Mouse (Mus musculus) neural tube, embryonic 11.5 days (tissue): ENCODE measurements around the gene Fpgs. TPM values are rescaled to one million over a fixed set of nuclear protein-coding genes. Genes with fewer than 3 reads are reported as not detected.

Source experiments
- ATAC-seq: fragments of 200-750 bp; cut with Nextera tagmentation; 2 replicates; pipeline ENCODE4 v1.8.0; 2017; ENCODE audit warnings: moderate number of reproducible peaks, mild to moderate bottlenecking, moderate TSS enrichment, moderate library complexity; ENCODE audit not compliant: insufficient read depth, low FRiP score, low TSS enrichment
- DNase-seq: peaks from one replicate; pipeline ENCODE4 v3.0.0-alpha.2; 2015; ENCODE audit warnings: low spot score
- H3K27ac ChIP-seq: fragments of 300-500 bp; sonication (generic); 2 replicates; pipeline ENCODE4 v1.5.1; 2014; ENCODE audit warnings: low read depth, mild to moderate bottlenecking, low read length
- H3K27me3 ChIP-seq: fragments of 300-500 bp; sonication (generic); 2 replicates; pipeline ENCODE4 v1.6.1; 2014; ENCODE audit warnings: mild to moderate bottlenecking, low read length, mixed read lengths; ENCODE audit not compliant: control insufficient read depth, insufficient read depth
- H3K36me3 ChIP-seq: fragments of 300-500 bp; sonication (generic); 2 replicates; pipeline ENCODE4 v1.6.1; 2014; ENCODE audit warnings: mild to moderate bottlenecking, low read length, moderate library complexity, mixed read lengths; ENCODE audit not compliant: control insufficient read depth, insufficient read depth
- H3K4me1 ChIP-seq: fragments of 300-500 bp; sonication (generic); 2 replicates; pipeline ENCODE4 v1.6.1; 2014; ENCODE audit warnings: low read length, mixed read lengths; ENCODE audit not compliant: control insufficient read depth, insufficient read depth
- H3K4me2 ChIP-seq: fragments of 300-500 bp; sonication (generic); 2 replicates; pipeline ENCODE4 v1.6.1; 2014; ENCODE audit warnings: low read depth, mild to moderate bottlenecking, moderate library complexity
- H3K4me3 ChIP-seq: fragments of 300-500 bp; sonication (generic); 2 replicates; pipeline ENCODE4 v1.5.1; 2014; ENCODE audit warnings: low read depth, low read length
- H3K9ac ChIP-seq: fragments of 300-500 bp; sonication (generic); 2 replicates; pipeline ENCODE4 v1.6.1; 2014; ENCODE audit warnings: mild to moderate bottlenecking, low read length
- H3K9me3 ChIP-seq: fragments of 300-500 bp; sonication (generic); 2 replicates; pipeline ENCODE4 v1.6.1; 2016; ENCODE audit warnings: low read length; ENCODE audit not compliant: control insufficient read depth
- WGBS: fragments of 180-500 bp; shearing (Covaris S2); extraction: QIAGEN DNeasy Blood & Tissue Kit; methylation state at CpG from one replicate; pipeline ENCODE4 v1.1.7; 2014; 5-methylcytosine and 5-hydroxymethylcytosine counted together
- polyA plus RNA-seq: library from polyadenylated mRNA; unstranded; fragments of >200 nt; fragmentation: Nextera tagmentation; extraction: Ambion mirVana; gene quantifications from 2 replicates; pipeline ENCODE4 v1.2.1, GENCODE M21; 2014

Fpgs gene
- polyA plus RNA-seq, 1 experiment from 2014 or later: 19.4 TPM

GRCm38 (mm10) chr2:32720681-32721229 is 16.8 kb upstream of the Fpgs start, which contains the start of gene Sh2d3c:
Sh2d3c (plus strand) TSS chr2:32721055.
- Histone ChIP-seq H3K27ac (no peak within 1 kb of the TSS), H3K4me3 (no peak within 1 kb of the TSS), H3K9ac (0 out of 2 replicates have a peak within 1 kb of the TSS, but pooled peaks have one; percentile 26), H3K4me1 (peaks cover 4% of the 10 kb centered on the region), H3K9me3 (no peaks in the 10 kb centered on the region), H3K36me3 (no peaks in the 10 kb centered on the region), H3K4me2 (no peak within 1 kb of the TSS), H3K27me3 (no peaks in the 10 kb centered on the region)
- DNase-seq (no peak), ATAC-seq (no peak)
- 62% methylated on average over 8 of the region's 8 CpGs for WGBS

DNA sequence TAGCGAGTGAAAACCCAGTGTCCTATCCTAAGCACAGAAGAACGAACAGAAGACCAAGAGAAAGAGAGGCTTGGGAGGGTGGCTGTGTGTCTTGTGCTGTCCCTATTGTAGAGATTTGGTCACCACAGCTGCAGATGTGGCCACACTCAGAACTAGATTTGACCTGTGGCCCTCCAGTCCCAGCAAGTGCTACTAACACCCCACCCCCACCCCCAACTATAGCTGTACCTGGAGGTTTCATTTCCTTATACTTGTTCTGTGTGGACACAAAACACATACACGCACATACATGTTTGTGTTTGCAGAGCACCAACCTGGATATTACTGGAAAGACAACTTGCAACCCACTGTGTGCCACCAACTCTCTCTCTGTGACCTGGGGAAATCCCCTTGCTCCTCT is 16.1 kb upstream of the Fpgs start:
- Histone ChIP-seq H3K9ac (no peak overlapping the region), H3K4me2 (no peak overlapping the region), H3K4me3 (no peak overlapping the region), H3K27me3 (no peaks in the 10 kb centered on the region), H3K36me3 (no peaks in the 10 kb centered on the region), H3K4me1 (peaks cover 4% of the 10 kb centered on the region), H3K9me3 (no peaks in the 10 kb centered on the region), H3K27ac (no peak overlapping the region)
- 98% methylated on average over 3 of the region's 3 CpGs for WGBS
- DNase-seq: no peak
- ATAC-seq: no peak

DNA sequence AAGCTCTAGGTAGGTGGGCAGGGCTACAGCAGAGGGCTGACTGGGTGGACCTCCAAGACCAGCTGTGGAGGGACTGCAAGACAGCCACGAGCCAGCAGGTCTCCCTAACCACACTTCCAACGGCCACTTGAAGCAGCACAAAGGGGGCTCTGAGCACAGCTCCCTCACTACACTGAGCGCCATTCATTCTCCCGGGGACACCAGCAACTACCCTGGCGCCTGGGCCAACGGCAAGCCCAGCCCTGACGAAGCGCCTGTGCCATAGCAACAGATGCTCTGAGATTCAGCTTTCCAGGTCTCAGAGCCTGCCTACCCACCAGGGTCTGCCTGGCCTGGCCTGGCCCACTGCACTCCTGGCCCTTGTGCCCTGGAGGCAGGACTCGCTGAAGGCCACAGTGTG is 14.8 kb upstream of the Fpgs start:
- H3K27me3 ChIP-seq: no peaks in the 10 kb centered on the region
- peak; percentile 40 for DNase-seq
- H3K27ac ChIP-seq: no peak overlapping the region

GRCm38 (mm10) chr2:32714987-32715425 is 11.1 kb upstream of the Fpgs start:
- Histone ChIP-seq H3K4me2 (no peak overlapping the region), H3K9ac (no peak overlapping the region), H3K27ac (no peak overlapping the region), H3K36me3 (peaks cover 3% of the 10 kb centered on the region), H3K27me3 (no peaks in the 10 kb centered on the region), H3K4me1 (peaks cover 12% of the 10 kb centered on the region), H3K4me3 (no peak overlapping the region), H3K9me3 (no peaks in the 10 kb centered on the region)
- DNase-seq (no peak), ATAC-seq (no peak)
- WGBS: 65% methylated on average over 4 of the region's 4 CpGs

More for the DNA sequence above, 14.8 kb upstream of the Fpgs start:
- Histone ChIP-seq H3K9me3 (no peaks in the 10 kb centered on the region), H3K9ac (no peak overlapping the region), H3K36me3 (no peaks in the 10 kb centered on the region), H3K4me2 (no peak overlapping the region), H3K4me3 (no peak overlapping the region), H3K4me1 (peaks cover 8% of the 10 kb centered on the region)
- no peak for ATAC-seq
- WGBS: 52% methylated on average over 9 of the region's 9 CpGs

DNA sequence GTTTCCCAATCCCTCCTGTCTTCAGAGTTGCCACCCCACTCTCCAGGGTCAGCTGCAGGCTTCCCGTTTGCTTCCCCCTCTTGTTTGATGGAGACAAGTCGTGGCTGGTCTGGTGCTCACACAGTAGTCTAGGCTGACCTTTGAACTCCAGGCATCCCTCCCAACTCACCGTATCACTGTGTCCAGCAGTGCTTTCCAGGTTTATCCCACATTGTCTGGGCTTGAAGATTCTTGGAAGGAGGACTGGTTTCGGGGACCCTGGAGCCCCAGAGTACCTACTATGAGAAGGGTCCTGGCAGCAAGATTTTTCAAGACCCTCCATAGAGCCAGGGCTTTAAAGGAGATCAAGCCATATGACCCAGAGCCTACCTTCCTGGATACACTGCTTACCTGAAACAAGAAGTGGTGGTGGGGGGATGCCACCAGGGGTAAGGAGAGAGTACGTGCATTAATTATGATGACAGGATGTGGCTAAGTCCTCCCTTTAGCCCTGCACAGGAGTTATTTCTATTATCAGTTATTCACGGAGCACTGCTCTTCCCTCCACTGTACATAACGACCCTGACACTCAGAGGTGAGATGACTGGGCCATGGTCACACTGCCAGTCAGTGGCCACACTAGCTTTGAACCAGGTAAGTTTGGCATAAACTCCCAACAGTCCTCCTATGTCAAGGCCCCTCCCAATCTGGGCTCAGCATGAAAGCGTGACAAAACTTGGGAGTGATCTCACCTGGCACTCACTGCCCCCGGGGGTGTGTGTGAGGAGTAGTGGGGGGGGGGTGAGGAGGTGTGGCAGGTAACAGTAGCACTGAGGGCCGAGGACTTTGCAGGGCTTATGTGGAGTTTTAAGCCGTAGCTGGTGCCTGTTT is 10.4 kb upstream of the Fpgs start:
- 67% methylated on average over 11 of the region's 11 CpGs for WGBS
- H3K27me3 ChIP-seq: no peaks in the 10 kb centered on the region
- peak overlapping the region; percentile 98; the same call in 1 of the 2 replicates for H3K27ac ChIP-seq
- no peak overlapping the region for H3K9ac ChIP-seq
- no peak overlapping the region for H3K4me3 ChIP-seq
- H3K36me3 ChIP-seq: peaks cover 9% of the 10 kb centered on the region
- DNase-seq (no peak), ATAC-seq (no peak)
- H3K4me2 ChIP-seq: no peak overlapping the region
- peaks cover 12% of the 10 kb centered on the region for H3K4me1 ChIP-seq
- H3K9me3 ChIP-seq: no peaks in the 10 kb centered on the region

DNA sequence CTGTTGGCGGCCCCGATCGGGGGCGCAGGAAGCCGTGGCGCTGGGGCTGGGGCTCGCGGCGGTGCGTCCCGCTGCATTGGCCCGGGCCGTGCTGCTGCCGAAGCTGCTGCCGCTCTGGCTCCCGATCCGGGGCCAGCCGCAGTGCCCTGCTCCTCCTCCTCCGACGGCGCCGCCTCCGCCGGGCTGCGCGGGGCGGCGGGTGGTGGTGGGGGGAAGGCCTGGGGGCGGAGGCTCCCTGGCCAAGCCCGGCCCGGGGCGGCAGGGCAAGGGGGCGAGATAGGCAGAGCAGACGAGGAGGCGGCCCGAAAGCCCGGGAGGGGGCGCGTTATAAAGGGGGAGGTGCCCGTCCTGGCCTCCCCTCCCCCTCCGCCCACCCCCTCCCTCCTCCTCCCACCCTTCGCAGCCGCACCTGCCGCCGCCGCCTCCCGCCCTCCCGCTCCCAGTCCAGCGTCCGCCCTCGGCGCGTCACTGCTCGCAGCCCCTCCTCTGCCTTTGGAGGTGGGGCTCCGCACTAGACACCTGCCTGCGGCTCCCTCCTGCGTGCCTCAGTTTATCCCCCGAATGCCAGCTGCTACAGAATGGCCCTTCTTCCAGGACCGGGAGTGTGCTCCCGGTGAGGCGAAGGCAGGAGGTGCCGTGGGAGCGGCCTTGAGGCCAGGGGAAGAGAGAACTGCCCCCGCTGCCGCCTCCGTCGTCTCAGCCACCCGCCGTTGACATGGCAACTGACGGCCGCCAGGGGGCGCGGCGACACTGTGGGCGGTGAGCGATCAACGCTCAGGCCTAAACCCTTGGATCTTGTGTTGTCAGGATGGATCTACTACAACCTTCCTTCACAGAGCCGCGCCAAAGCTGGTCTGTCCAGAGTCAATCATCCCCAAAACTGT is 9.2 kb upstream of the Fpgs start, which contains the start of gene Cdk9:
TSS of gene Cdk9 (minus strand) at position 143 of the 884 bp plus-strand sequence.
- no peaks in the 10 kb centered on the region for H3K9me3 ChIP-seq
- peaks cover 11% of the 10 kb centered on the region for H3K36me3 ChIP-seq
- no peaks in the 10 kb centered on the region for H3K27me3 ChIP-seq
- peak; percentile 92 for DNase-seq
- peak; percentile 66 for ATAC-seq
- WGBS: under 1% methylated on average over 32 of the region's 79 CpGs
- H3K9ac ChIP-seq: peak within 1 kb of the TSS; percentile 91
- peak within 1 kb of the TSS; percentile 90 for H3K4me3 ChIP-seq
- H3K4me2 ChIP-seq: peak within 1 kb of the TSS; percentile 78
- peaks cover 12% of the 10 kb centered on the region for H3K4me1 ChIP-seq
- H3K27ac ChIP-seq: peak within 1 kb of the TSS; percentile 98

- Histone ChIP-seq H3K4me1 (peaks cover 12% of the 10 kb centered on the region), H3K9ac (peak overlapping the region; percentile 91), H3K9me3 (no peaks in the 10 kb centered on the region), H3K27me3 (no peaks in the 10 kb centered on the region), H3K27ac (peak overlapping the region; percentile 98), H3K36me3 (peaks cover 14% of the 10 kb centered on the region), H3K4me3 (peak overlapping the region; percentile 90), H3K4me2 (peak overlapping the region; percentile 78)
- peak; percentile 96 for DNase-seq
- peak; percentile 89 for ATAC-seq
- 0% methylated on average over 26 of the region's 44 CpGs for WGBS
These were observed 8.6 kb upstream of the Fpgs start for GRCm38 (mm10) chr2:32712586-32712933.

DNA sequence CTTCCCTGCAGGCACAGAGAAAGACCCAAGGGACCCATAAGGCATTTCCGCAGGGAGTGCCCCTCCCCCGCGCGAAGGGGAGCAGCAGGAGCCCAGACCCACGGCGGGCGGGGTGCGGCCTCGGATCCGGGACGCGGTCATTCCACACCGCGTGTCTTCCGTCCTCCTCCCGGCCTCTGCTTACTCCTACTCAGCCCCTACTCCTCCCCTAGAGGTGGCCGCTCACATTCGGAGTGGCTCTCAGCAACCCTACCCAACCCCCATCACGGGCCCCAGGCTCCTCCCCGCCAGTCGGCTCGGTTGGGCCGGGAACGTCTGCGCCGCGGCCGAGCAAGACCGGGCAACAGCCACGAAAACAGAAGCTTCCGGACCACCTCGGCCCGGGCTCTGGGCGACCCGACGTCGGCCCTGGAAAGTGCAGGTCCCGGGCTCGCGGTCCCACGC is 8.2 kb upstream of the Fpgs start:
- DNase-seq: peak; percentile 58
- Histone ChIP-seq H3K4me3 (peak overlapping the region; percentile 90), H3K9ac (peak overlapping the region; percentile 91), H3K4me2 (peak overlapping the region; percentile 78), H3K4me1 (peaks cover 12% of the 10 kb centered on the region), H3K9me3 (no peaks in the 10 kb centered on the region), H3K27me3 (no peaks in the 10 kb centered on the region), H3K36me3 (peaks cover 16% of the 10 kb centered on the region), H3K27ac (peak overlapping the region; percentile 98; the same call in 1 of the 2 replicates)
- ATAC-seq: peak; percentile 56
- 0% methylated on average over 41 of the region's 41 CpGs for WGBS
